Mouse (Mus musculus) cerebellum, adult 2 months (tissue): ENCODE results near the gene Cyp24a1.

ENCODE experiments used
- CTCF ChIP-seq: fragments of 200-500 bp; IDR thresholded peaks from 2 replicates; pipeline ENCODE4 v1.5.1; 2011; ENCODE audit warnings: low read depth, mild to moderate bottlenecking, control low read depth, low read length, moderate library complexity, borderline replicate concordance; ENCODE audit not compliant: insufficient read depth
- POLR2A ChIP-seq: fragments of 200-500 bp; IDR thresholded peaks from 2 replicates; pipeline ENCODE4 v1.6.1; 2011; ENCODE audit warnings: low read length, control low read depth, borderline replicate concordance; ENCODE audit not compliant: insufficient read depth

DNA sequence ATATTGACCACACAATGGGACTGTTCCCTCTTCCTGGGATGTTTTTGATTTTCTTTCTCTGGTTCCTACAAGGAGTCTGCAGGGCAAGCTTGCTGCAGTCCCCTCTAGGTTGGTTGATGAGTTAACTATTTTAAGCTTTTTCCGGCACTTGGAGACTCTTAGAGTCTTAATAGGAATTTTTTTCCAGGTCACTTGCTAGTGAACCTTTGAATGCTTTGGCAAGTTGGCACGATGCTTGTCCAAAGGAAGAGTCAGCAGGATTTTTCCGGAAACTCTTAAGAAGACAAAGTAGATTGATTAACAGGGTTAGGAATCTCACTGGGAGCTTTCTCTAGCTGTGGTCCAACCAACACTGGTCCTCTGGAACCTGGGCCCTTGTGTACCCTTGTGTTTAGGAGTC is 21.8 kb downstream of the Cyp24a1 start:
- TF ChIP-seq CTCF (no peak), POLR2A (no peak)
